Mouse (Mus musculus): ENCODE data around the gene Selplg. TPM values are rescaled to one million over a fixed set of nuclear protein-coding genes. Genes with fewer than 3 reads are reported as not detected.

Selplg gene
- 1,000 to 10,000 TPM in 1 of 2 experiments, 100 to 1,000 TPM in 1; 829 to 1,006 TPM for polyA plus RNA-seq (2017; shearing (Covaris generic))

DNA sequence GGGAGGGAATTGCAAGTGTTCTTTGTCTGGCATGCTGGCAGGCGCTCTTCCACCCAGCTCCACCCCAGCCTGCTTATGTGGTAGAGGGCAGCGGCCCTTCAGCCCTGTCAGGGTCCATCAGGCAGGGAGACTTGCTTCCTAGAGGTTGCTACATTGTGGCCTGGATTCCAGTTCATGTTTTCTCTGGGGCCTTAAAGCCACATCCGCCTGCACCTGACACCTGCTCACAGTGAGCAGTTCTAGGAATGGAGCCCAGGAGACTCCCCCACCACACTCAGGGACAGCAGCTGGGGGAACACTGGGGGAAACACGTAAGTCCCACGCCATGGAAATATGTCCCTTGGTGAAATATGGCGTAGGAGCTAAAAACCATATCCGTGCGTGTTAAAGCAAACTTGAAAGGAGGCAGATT is at the start of gene Selplg:
TSS of gene Selplg (minus strand) at position 155 of the 412 bp plus-strand sequence.

DNA sequence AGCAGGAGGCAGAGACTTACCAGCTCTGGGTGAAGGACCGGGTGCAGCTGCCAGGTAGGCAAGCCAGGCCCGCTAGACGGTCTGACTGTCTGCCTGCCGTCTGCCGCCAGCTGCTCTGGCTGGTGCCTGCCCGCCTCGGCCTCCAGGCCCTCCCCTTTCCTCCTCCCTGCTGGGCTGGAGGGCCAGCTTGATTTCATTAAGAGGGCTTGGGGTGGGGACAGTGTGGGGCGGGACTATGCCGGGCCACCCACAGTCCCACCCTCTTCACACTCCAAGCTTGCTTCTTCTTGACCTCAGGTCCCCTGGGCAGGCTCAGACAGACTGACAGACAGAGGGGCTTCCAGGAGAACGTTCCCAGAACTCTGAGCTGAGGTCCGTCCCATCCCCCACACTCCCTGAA is 32.2 kb downstream of the Selplg start, which contains the start of gene Tmem119:
TSS of gene Tmem119 (minus strand) at position 237 of the 400 bp plus-strand sequence.

DNA sequence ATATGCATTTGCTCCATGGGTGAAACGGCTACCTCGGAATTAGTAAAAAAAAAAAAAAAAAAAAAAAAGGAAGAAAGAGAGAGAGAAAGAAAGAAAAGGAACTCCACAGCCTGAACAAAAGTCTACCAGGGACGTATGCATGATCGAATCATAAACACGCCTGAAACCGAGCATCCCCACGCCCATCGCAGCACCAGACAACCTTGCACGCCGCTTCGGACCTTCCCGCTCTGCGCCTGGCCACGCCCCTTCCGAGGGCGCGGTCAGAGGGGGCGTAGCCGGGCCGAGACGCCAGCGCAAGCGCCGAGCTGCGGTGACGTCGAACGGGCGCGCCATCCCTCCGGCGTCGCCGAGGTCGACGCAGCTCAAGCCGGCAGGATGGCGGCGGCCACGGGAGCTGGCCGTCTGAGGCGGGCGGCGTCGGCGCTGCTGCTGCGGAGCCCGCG is 60.0 kb downstream of the Selplg start, which contains the start of the genes Sart3 and Iscu:
TSS of gene Sart3 (minus strand) at position 61 of the 446 bp plus-strand sequence.
TSS of gene Iscu (plus strand) at position 299 of the 446 bp plus-strand sequence.

Other genes starting within 250 kb of the Selplg start
- gene Cmklr1, start 182.2 kb downstream of the Selplg start, polyA plus RNA-seq (2017; shearing (Covaris generic)): under 1 TPM in 1 of 2 experiments, not detected in 1; 0.76 TPM
- not detected for gene 1700069L16Rik, start 107.9 kb downstream of the Selplg start, polyA plus RNA-seq (2017; shearing (Covaris generic))
- 10 to 100 TPM; 12.3 to 18.1 TPM for gene Ficd, start 96.8 kb downstream of the Selplg start, polyA plus RNA-seq (2017; shearing (Covaris generic))
- 10 to 100 TPM; 70.6 to 91.3 TPM for gene Sart3, start 60.1 kb downstream of the Selplg start, polyA plus RNA-seq (2017; shearing (Covaris generic))
- 100 to 1,000 TPM; 117 to 120 TPM for gene Iscu, start 59.9 kb downstream of the Selplg start, polyA plus RNA-seq (2017; shearing (Covaris generic))
- under 1 TPM in 1 of 2 experiments, not detected in 1; 0.30 TPM for gene Tmem119, start 32.1 kb downstream of the Selplg start, polyA plus RNA-seq (2017; shearing (Covaris generic))
- gene Coro1c, start 76.1 kb upstream of the Selplg start, polyA plus RNA-seq (2017; shearing (Covaris generic)): 100 to 1,000 TPM in 1 of 2 experiments, 10 to 100 TPM in 1; 73.1 to 104 TPM
- 10 to 100 TPM; 45.0 to 47.2 TPM for gene Ssh1, start 161.2 kb upstream of the Selplg start, polyA plus RNA-seq (2017; shearing (Covaris generic))
- gene Dao, start 171.1 kb upstream of the Selplg start, polyA plus RNA-seq (2017; shearing (Covaris generic)): 1 to 10 TPM in 1 of 2 experiments, under 1 TPM in 1; 0.63 to 2.8 TPM
- gene Usp30, start 232.8 kb upstream of the Selplg start, polyA plus RNA-seq (2017; shearing (Covaris generic)): 10 to 100 TPM in 1 of 2 experiments, 1 to 10 TPM in 1; 7.2 to 11.8 TPM

Measured in inflammation-experienced regulatory T-cells (primary cell).